Mouse (Mus musculus) layer of hippocampus, adult 8-10 months (tissue): ENCODE data around the gene Usp54. TPM values are rescaled to one million over a fixed set of nuclear protein-coding genes. Genes with fewer than 3 reads are reported as not detected.
"Not testable (repeated sequence)": the region's sequence is repeated elsewhere in the genome, so short reads cannot be mapped to it uniquely, and the experiment has no call there.

ENCODE experiments used
- DNase-seq, 2 experiments: peaks; one replicate each; pipeline ENCODE4 v3.0.0; 2022; ENCODE audit warnings: low spot score in 2 of 2
- total RNA-seq, 4 experiments: library from RNA; stranded (reverse); gene quantifications; 2 replicates each; pipeline ENCODE4 v1.2.4; 2022

Gene Usp54
- total RNA-seq, 4 experiments from 2014 or later, result 53.4 to 67.8 (median 59.7) TPM

- DNase-seq, result no peak
Measured at GRCm38 (mm10) chr14:20612820-20613219, 28.0 kb downstream of the Usp54 start.

GRCm38 (mm10) chr14:20610146-20610545 lies 30.7 kb downstream of the Usp54 start:
- DNase-seq, result no peak

DNA sequence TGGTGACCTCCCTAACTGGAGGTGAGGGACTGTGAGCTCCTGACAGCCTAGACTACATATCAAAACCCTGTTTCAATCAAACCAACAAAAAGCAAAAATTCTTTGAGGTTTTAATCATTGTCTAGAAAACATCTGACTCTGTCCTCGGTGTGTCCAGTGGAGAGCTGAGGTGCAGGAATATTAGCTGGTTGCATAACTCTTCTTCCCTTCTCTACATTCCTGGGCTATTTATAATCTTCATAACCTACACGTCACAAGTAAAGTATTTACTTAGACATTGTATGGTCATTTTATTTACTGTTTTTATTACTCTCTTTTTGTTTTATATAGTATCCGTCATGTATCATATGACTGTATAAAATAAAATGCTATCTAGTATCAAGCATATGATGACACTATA lies 31.3 kb downstream of the Usp54 start:
- DNase-seq, result no peak

DNA sequence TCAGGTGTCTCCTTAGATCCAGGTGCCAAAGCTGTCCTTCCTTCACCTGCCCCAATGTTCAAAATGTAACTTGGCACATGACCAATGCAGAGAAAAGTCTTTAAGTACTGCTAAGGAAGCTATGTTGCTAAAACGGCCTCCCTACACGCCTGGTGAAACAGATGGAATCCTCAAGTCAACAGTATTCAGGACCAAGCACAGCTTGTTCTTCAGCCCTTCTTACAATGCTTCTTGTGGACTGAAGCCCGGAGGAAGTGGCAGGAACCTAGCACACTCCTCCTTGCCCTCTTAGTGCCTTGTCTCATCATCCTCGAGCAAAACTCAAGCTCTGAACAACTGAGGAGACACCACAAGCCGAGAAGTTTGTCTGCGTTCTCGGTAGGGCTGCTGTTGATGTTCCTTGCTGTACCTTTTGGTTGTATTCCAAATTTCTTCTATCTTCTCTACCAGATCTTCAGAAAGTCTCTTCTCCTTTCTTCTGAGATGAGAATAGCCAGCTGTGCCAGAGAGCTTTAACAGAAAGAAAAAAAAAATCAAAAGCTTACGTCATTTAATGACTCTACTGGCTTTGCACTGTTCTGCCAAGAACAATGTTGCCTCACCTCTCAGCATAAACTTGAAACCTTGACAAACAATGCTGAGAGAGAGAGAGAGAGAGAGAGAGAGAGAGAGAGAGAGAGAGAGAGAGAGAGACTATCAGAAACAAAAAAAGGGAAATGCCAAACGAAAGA lies 33.3 kb downstream of the Usp54 start:
- DNase-seq, result no peak

DNA sequence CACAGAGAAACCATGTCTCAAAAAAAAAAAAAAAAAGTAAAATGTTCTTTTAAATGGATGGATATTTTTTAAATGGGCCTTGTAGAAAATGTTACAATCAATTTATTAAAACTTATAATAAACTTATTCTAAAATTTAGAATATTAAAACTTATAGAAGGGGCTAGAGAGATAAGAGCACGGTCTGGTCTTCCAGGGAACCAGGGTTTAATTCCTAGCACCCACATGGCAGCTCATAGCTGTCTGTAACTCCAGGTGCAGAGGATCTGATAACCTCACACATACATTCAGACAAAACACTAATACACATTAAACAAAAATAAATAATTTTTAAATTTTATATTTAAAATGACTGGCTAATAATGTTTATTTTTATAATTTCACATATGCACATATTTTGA lies 39.6 kb downstream of the Usp54 start:
- no peak for DNase-seq

GRCm38 (mm10) chr14:20600203-20600602 lies 40.7 kb downstream of the Usp54 start:
- DNase-seq, result no peak

DNA sequence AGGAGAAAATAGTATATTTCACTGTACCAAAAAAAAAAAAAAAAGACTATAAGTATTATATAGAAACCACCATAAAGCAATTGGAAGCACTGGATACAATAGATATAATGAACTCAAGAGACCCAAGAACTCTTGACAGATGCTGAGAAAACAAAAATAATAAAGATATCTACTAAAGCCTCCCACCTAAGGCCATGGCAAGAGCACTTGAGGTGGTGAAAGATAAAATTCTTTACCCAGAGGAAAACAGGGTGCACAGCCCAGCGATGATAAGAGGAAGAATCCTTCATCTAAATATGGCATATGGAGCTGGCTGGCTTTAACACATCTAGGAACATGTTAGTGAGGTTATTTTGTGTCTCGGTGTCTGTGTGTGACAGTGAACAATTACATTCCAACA lies 41.3 kb downstream of the Usp54 start:
- DNase-seq, result no peak

DNA sequence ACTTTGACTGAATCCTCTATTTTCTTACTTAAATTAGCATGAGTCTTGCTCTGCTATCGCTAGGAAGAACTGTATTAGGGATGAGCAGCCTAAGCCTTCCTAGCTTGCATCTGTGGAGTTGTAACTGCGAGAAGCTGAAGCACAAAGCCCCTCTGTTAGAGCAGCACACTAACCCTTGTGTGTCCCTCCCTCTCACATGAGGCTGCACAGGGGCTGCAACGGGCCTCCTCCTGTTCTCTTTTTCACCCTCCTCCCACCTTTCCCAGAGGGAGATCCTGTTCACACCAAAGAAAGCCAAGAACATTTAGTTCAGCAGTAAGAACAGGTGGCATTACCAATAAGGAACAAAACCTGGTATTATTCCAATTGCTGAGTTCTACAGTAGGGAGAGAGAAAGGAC lies 45.1 kb downstream of the Usp54 start:
- DNase-seq, result peak; percentile 62 to 70

GRCm38 (mm10) chr14:20587458-20587857 lies 53.4 kb downstream of the Usp54 start:
- no peak for DNase-seq

- DNase-seq, result no peak
Measured at GRCm38 (mm10) chr14:20578822-20579407, 61.9 kb downstream of the Usp54 start.

GRCm38 (mm10) chr14:20576179-20576578 lies 64.7 kb downstream of the Usp54 start:
- DNase-seq, result peak; percentile 63 to 76

- DNase-seq, result not testable (repeated sequence)
Measured at GRCm38 (mm10) chr14:20573196-20573595, 67.7 kb downstream of the Usp54 start.

DNA sequence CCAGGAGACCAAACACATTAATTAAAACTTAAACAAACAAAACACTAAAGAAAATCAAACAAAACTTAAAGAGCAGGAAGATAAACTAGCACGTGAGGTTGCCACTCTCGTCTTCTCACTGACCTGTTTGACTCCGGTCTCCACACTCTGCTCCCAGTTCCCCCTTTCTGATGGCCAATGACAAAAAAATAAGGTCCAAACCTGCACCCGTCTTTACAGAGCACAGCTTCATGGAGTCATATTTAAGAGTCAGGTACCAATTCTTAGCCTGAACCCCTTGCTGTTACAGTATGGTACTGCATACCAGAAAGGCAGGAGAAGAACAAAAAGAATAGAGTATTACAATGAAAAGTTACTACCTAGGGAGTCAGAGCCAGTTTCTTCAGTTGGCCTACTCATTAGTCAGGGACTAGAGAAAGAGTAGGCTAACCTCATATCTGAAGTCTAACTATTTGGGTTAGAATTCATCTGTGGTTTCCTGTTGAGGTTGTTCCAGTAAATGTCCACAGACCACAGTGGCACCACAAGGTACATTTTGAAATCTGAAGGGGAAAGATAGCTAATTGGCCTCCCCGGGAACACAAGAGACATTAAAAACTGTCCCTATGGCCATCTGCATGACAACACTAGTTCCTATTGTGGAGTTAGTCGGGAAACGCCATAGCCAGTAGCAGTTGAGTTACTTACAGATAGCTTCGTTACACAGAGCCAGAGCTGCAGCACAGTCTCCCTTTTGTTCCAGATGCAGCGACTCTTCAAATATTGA lies 75.4 kb downstream of the Usp54 start:
- no peak for DNase-seq

- no peak for DNase-seq
Measured at GRCm38 (mm10) chr14:20564692-20565091, 76.2 kb downstream of the Usp54 start.

GRCm38 (mm10) chr14:20561897-20562296 lies 79.0 kb downstream of the Usp54 start:
- no peak for DNase-seq

DNA sequence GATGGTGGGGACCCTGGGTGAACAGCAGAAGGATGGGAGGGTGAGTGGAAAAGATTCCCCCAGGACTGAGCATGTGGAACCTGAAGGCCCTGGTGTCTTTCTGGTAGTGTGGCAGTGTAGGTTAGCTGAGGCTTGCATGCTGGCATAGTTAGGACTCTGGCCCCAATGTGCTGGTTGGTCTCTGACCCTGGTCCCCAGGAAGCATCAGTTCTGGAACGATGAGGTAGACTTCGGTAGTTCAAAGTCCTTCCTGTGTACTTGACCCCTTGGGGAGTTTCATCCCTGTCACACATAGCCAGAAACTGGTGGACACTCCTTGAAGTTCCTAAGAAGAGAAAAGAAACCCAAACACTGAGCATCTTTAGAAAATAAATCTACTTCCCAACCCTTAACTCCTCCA lies 90.7 kb downstream of the Usp54 start:
- DNase-seq, result no peak

DNA sequence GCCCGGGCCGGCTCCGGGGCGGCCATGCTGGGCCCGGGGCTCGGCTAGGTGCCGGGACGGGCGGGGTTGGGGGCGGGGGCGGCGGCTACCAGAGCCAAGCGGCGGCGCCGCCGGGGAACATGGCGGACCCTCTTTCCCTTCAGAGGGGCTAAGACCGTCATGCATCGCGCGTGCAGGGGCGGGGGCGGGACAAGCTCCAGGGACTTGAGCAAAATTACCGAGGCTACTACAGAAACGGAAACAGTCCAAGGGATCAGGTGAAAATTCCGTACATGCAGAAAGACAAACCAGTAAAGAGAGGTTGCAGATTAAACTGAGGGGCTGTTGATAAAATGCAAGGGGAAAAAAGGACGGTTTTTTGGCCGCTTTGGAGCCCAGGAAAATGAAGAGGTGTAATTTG lies 94.4 kb downstream of the Usp54 start, which contains the start of gene Ppp3cb:
Ppp3cb (minus strand) TSS at position 159 of the 400 bp plus-strand sequence.
- DNase-seq, result peak; percentile 57 to 69

DNA sequence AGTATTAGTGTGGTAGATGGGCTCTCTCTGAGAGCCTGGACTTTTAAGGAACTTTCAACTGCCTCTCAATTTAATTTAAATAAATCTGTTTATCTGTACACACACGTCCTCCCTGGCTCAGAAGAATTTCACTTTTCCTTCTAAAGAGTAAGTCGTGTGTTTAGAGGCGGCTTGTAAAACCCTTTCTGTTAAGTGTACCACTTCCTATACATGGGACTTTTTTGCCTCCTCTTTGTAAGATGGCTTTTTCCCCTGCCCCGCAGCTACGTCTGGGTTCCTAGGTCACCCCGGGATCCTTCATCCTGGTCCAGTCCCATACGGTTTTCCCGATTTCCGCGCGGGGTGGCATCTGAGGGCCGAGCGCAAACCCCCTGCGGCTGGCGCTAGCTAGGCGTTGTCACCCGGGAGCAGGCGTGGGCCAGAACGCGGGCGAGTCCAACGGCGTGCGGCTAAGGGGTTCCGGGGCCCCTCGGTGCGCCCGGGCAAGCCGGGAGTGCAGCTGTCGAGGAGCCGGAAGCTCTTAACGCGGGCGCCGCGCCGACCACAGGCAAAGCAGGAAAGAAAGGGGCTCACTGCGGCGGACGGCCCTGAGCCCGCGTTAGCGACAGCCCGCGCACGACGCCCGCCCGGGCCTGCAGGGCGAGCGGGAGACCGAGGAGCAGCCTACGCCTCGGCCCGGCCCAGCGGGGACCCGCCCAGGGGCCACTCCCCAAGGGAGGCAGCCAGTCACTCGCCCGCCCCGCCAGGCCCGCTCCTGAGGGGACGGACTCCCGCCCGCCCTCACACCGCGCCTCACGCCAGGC lies 95.1 kb downstream of the Usp54 start:
- peak; percentile 57 to 76 for DNase-seq

GRCm38 (mm10) chr14:20544467-20545411 lies 96.1 kb downstream of the Usp54 start:
- DNase-seq, result no peak

DNA sequence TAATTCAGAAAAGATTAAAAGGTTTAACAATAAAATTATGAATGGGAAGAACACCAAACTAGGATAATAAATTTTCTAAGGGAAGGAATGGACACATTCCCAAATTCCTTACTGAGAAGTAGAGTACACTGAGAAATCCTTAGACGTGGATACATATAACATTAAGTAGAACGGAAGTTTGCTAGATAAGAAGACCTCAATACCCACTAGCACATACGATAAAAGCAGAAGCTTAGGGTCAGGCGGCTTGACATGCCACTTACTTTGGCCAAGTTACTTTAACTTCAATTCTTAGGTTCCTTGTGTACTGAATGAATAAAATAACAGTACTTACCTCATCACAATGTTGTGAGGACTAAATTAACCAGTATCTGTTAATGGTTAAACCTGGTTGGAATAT lies 111.2 kb downstream of the Usp54 start:
- DNase-seq, result no peak
